Mouse (Mus musculus) E14TG2a.4 (cell line): Measurements from ENCODE around the gene Actr3.

Source experiments
- H3K27me3 ChIP-seq: 2 replicates; pipeline ENCODE4 v1.6.1; 2014; ENCODE audit warnings: low read length, control low read depth; ENCODE audit not compliant: insufficient read depth
- H3K36me3 ChIP-seq: 2 replicates; pipeline ENCODE4 v1.6.1; 2014; ENCODE audit warnings: low read length, control low read depth; ENCODE audit not compliant: insufficient read depth
- H3K4me1 ChIP-seq: replicated peaks from 2 replicates; pipeline ENCODE4 v1.6.1; 2014; ENCODE audit warnings: low read depth, low read length, control low read depth
- H3K4me3 ChIP-seq: replicated peaks from 2 replicates; pipeline ENCODE4 v1.5.1; 2014; ENCODE audit warnings: mild to moderate bottlenecking, low read length
- H3K9me3 ChIP-seq: 2 replicates; pipeline ENCODE4 v1.6.1; 2014; ENCODE audit warnings: low read length, control low read depth
- CTCF ChIP-seq: conservative IDR thresholded peaks from 2 replicates; pipeline ENCODE4 v1.5.1; 2014; ENCODE audit warnings: low read length
- NANOG ChIP-seq: IDR thresholded peaks from 2 replicates; pipeline ENCODE4 v1.6.1; 2014; ENCODE audit warnings: borderline replicate concordance, low read length, mixed read lengths
- POU5F1 ChIP-seq: IDR thresholded peaks from 2 replicates; pipeline ENCODE4 v1.6.1; 2014; ENCODE audit warnings: low read length, borderline replicate concordance

Gene Actr3

GRCm38 (mm10) chr1:125441679-125442078, 6.2 kb upstream of the Actr3 start:
- TF ChIP-seq CTCF (no peak), NANOG (no peak), POU5F1 (no peak)
- H3K27me3 ChIP-seq, result no peaks in the 10 kb centered on the region; the same call in 1 of the 2 replicates

GRCm38 (mm10) chr1:125441251-125441650, 5.7 kb upstream of the Actr3 start:
- no peak for TF ChIP-seq POU5F1
- no peak for TF ChIP-seq NANOG
- no peak for TF ChIP-seq CTCF
- Histone ChIP-seq H3K4me1 (peaks cover 3% of the 10 kb centered on the region), H3K4me3 (no peak overlapping the region), H3K36me3 (no peaks in the 10 kb centered on the region), H3K27me3 (no peaks in the 10 kb centered on the region; the same call in 1 of the 2 replicates), H3K9me3 (no peaks in the 10 kb centered on the region)

More at GRCm38 (mm10) chr1:125441679-125442078, 6.2 kb upstream of the Actr3 start:
- no peak overlapping the region for H3K4me3 ChIP-seq
- no peaks in the 10 kb centered on the region for H3K36me3 ChIP-seq
- H3K4me1 ChIP-seq, result no peaks in the 10 kb centered on the region
- H3K9me3 ChIP-seq, result no peaks in the 10 kb centered on the region

GRCm38 (mm10) chr1:125439556-125439955, 4.0 kb upstream of the Actr3 start:
- Histone ChIP-seq H3K36me3 (no peaks in the 10 kb centered on the region), H3K4me3 (no peak overlapping the region), H3K27me3 (no peaks in the 10 kb centered on the region; the same call in 1 of the 2 replicates), H3K9me3 (no peaks in the 10 kb centered on the region), H3K4me1 (peaks cover 5% of the 10 kb centered on the region)
- TF ChIP-seq NANOG (no peak), CTCF (no peak), POU5F1 (no peak)

DNA sequence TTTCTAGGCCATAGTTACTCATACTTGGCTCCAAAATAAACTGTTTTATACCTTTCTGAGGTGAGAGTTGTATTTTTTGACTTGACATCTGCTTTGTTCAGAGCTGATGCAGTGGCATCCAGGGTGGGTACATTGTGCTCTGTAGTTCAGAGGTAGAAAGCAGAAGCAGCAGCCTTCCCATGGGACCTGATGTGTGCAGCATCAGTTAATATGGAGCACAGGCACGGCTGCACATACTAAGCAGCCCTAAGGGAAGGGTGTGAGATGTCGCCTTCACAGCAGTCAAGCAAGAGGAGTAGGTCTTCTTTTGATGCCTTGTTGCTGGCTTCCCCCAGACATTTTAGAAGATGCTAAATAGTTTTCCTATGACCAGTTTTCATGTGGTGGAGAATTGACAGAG, 3.3 kb upstream of the Actr3 start:
- H3K9me3 ChIP-seq, result no peaks in the 10 kb centered on the region
- no peak for TF ChIP-seq NANOG
- no peak for TF ChIP-seq CTCF
- TF ChIP-seq POU5F1, result no peak
- no peak overlapping the region for H3K4me3 ChIP-seq

GRCm38 (mm10) chr1:125437927-125438326, 2.4 kb upstream of the Actr3 start:
- Histone ChIP-seq H3K27me3 (no peaks in the 10 kb centered on the region; the same call in 1 of the 2 replicates), H3K9me3 (no peaks in the 10 kb centered on the region), H3K36me3 (no peaks in the 10 kb centered on the region), H3K4me3 (no peak overlapping the region), H3K4me1 (peaks cover 20% of the 10 kb centered on the region)
- no peak for TF ChIP-seq CTCF
- no peak for TF ChIP-seq POU5F1
- TF ChIP-seq NANOG, result no peak

More for the DNA sequence above, 3.3 kb upstream of the Actr3 start:
- Histone ChIP-seq H3K36me3 (no peaks in the 10 kb centered on the region), H3K4me1 (peaks cover 11% of the 10 kb centered on the region), H3K27me3 (no peaks in the 10 kb centered on the region; the same call in 1 of the 2 replicates)

GRCm38 (mm10) chr1:125437161-125437560, 1.6 kb upstream of the Actr3 start:
- Histone ChIP-seq H3K27me3 (no peaks in the 10 kb centered on the region; the same call in 1 of the 2 replicates), H3K36me3 (no peaks in the 10 kb centered on the region), H3K4me1 (peaks cover 27% of the 10 kb centered on the region), H3K4me3 (no peak overlapping the region), H3K9me3 (no peaks in the 10 kb centered on the region)
- TF ChIP-seq CTCF (no peak), NANOG (no peak), POU5F1 (no peak)

DNA sequence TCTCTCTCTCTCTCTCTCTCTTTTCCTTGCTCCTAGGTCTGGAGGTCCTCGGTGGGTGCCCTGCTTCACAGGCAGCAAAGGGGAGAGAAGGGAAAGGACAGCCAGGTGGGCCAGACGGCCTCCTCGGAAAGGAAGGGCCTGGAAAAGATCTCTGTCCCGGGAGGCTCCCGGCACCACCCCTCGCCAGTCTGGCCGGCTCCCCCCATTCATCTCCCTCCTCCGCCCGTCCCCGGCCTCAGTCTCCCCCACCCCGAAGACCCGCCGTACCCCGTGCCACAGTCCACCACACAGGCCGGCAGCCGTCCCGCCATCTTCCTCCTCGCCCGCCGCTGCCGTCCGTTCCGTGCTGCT, 534 bp downstream of the Actr3 start:
- H3K9me3 ChIP-seq, result no peaks in the 10 kb centered on the region
- H3K4me3 ChIP-seq, result peak overlapping the region; percentile 93
- no peaks in the 10 kb centered on the region; the same call in 1 of the 2 replicates for H3K27me3 ChIP-seq
- no peaks in the 10 kb centered on the region for H3K36me3 ChIP-seq
- no peak for TF ChIP-seq NANOG
- no peak for TF ChIP-seq POU5F1
- no peak for TF ChIP-seq CTCF
- H3K4me1 ChIP-seq, result peaks cover 49% of the 10 kb centered on the region

- no peaks in the 10 kb centered on the region for H3K36me3 ChIP-seq
- TF ChIP-seq NANOG (no peak), POU5F1 (no peak), CTCF (no peak)
- peak overlapping the region; percentile 93 for H3K4me3 ChIP-seq
- H3K27me3 ChIP-seq, result no peaks in the 10 kb centered on the region; the same call in 1 of the 2 replicates
- no peaks in the 10 kb centered on the region for H3K9me3 ChIP-seq
- H3K4me1 ChIP-seq, result peaks cover 54% of the 10 kb centered on the region
Measured at GRCm38 (mm10) chr1:125434485-125435001, 984 bp downstream of the Actr3 start.

- Histone ChIP-seq H3K4me1 (peaks cover 73% of the 10 kb centered on the region), H3K9me3 (no peaks in the 10 kb centered on the region), H3K36me3 (no peaks in the 10 kb centered on the region), H3K4me3 (no peak overlapping the region), H3K27me3 (no peaks in the 10 kb centered on the region)
- TF ChIP-seq NANOG (no peak), CTCF (no peak), POU5F1 (no peak)
Measured at GRCm38 (mm10) chr1:125431286-125431685, 4.2 kb downstream of the Actr3 start.

GRCm38 (mm10) chr1:125430737-125431136, 4.8 kb downstream of the Actr3 start:
- Histone ChIP-seq H3K9me3 (no peaks in the 10 kb centered on the region), H3K36me3 (no peaks in the 10 kb centered on the region), H3K27me3 (no peaks in the 10 kb centered on the region), H3K4me1 (peaks cover 75% of the 10 kb centered on the region), H3K4me3 (no peak overlapping the region)
- TF ChIP-seq NANOG (no peak), CTCF (no peak), POU5F1 (no peak)
